Mouse (Mus musculus) CH12.LX (cell line): ENCODE results near the gene Acot12. TPM values are rescaled to one million over a fixed set of nuclear protein-coding genes. Genes with fewer than 3 reads are reported as not detected.

Experiments
- DNase-seq: peaks from one replicate; pipeline ENCODE4 v3.0.0-alpha.2; 2013; ENCODE audit errors: extremely low read depth
- H3K27ac ChIP-seq: 2 replicates; pipeline ENCODE4 v1.5.1; 2012; ENCODE audit warnings: low read depth, mild to moderate bottlenecking, control low read depth, moderate library complexity; ENCODE audit not compliant: insufficient read depth
- H3K27me3 ChIP-seq: replicated peaks from 2 replicates; pipeline ENCODE3; 2012; ENCODE audit warnings: inconsistent platforms
- H3K36me3 ChIP-seq, 2 experiments: replicated peaks in 1 of 2; 2 replicates each; pipeline versions ENCODE3 to v1.6.1; 2012; ENCODE audit warnings: inconsistent platforms in 1 of 2, low read length in 1 of 2, mild to moderate bottlenecking in 1 of 2, mixed read lengths in 1 of 2, moderate library complexity in 1 of 2; ENCODE audit not compliant: control insufficient read depth in 1 of 2, insufficient read depth in 1 of 2
- H3K4me1 ChIP-seq, 2 experiments: 2 replicates each; pipeline ENCODE4 v1.6.1; 2012; ENCODE audit warnings: inconsistent platforms in 1 of 2, moderate library complexity in 1 of 2; ENCODE audit not compliant: insufficient read depth in 2 of 2, control insufficient read depth in 1 of 2
- H3K4me2 ChIP-seq: 2 replicates; pipeline ENCODE4 v1.6.1; 2012; ENCODE audit warnings: low read depth, mild to moderate bottlenecking, control low read depth; ENCODE audit not compliant: poor library complexity, insufficient read depth, severe bottlenecking
- H3K4me3 ChIP-seq, 3 experiments: fragments of 150-350 bp in 1 of 3; sonication (generic) in 1 of 3; replicated peaks in 1 of 3; 2 replicates each; pipeline versions ENCODE3 to v1.5.1; 2011 to 2012; ENCODE audit warnings: low read depth in 2 of 3, low read length in 2 of 3, mild to moderate bottlenecking in 2 of 3, moderate library complexity in 2 of 3, control low read depth in 1 of 3, improper control_type of control experiment in 1 of 3, inconsistent platforms in 1 of 3, mixed read lengths in 1 of 3; ENCODE audit not compliant: poor library complexity in 1 of 3
- H3K79me2 ChIP-seq: replicated peaks from 2 replicates; pipeline ENCODE4 v1.6.1; 2012; ENCODE audit warnings: mild to moderate bottlenecking, moderate library complexity; ENCODE audit not compliant: control insufficient read depth, poor library complexity, insufficient read depth, severe bottlenecking; ENCODE audit errors: extremely low read depth
- H3K9ac ChIP-seq: 2 replicates; pipeline ENCODE4 v1.6.1; 2012; ENCODE audit warnings: low read depth, mild to moderate bottlenecking, control low read depth, moderate library complexity; ENCODE audit not compliant: insufficient read depth
- H3K9me3 ChIP-seq: replicated peaks from 2 replicates; pipeline ENCODE3; 2012; ENCODE audit warnings: low read length, inconsistent platforms, mixed read lengths
- CHD1 ChIP-seq: IDR thresholded peaks from 2 replicates; pipeline ENCODE4 v1.6.1; 2012; ENCODE audit warnings: low read depth, low read length, improper control_type of control experiment, inconsistent platforms
- CTCF ChIP-seq, 2 experiments: IDR thresholded peaks in 1 of 2; conservative IDR thresholded peaks in 1 of 2; 2 replicates each; pipeline ENCODE4 v1.5.1; 2011 to 2012; ENCODE audit warnings: low read depth in 2 of 2, low read length in 2 of 2, improper control_type of control experiment in 1 of 2, inconsistent platforms in 1 of 2, mild to moderate bottlenecking in 1 of 2, moderate library complexity in 1 of 2
- ELF1 ChIP-seq: IDR thresholded peaks from 2 replicates; pipeline ENCODE4 v1.6.1; 2014; ENCODE audit warnings: low read depth, mild to moderate bottlenecking, inconsistent platforms, low read length, improper control_type of control experiment
- IRF4 ChIP-seq: IDR thresholded peaks from 2 replicates; pipeline ENCODE4 v1.6.1; 2014; ENCODE audit warnings: low read depth, mild to moderate bottlenecking, inconsistent platforms, low read length, improper control_type of control experiment
- JUN ChIP-seq: IDR thresholded peaks from 2 replicates; pipeline ENCODE4 v1.6.1; 2011; ENCODE audit warnings: low read depth, mild to moderate bottlenecking, low read length, improper control_type of control experiment, moderate library complexity; ENCODE audit not compliant: insufficient read depth
- MAFK ChIP-seq: IDR thresholded peaks from 2 replicates; pipeline ENCODE4 v1.6.1; 2011; ENCODE audit warnings: low read length, improper control_type of control experiment; ENCODE audit not compliant: insufficient replicate concordance
- MAZ ChIP-seq: IDR thresholded peaks from 2 replicates; pipeline ENCODE4 v1.6.1; 2012; ENCODE audit warnings: low read depth, mild to moderate bottlenecking, inconsistent platforms, low read length, improper control_type of control experiment, moderate library complexity
- MXI1 ChIP-seq: IDR thresholded peaks from 2 replicates; pipeline ENCODE4 v1.6.1; 2011; ENCODE audit warnings: mild to moderate bottlenecking, low read depth, low read length, improper control_type of control experiment
- NRF1 ChIP-seq: IDR thresholded peaks from 2 replicates; pipeline ENCODE4 v1.6.1; 2014; ENCODE audit warnings: low read depth, mild to moderate bottlenecking, inconsistent platforms, low read length, improper control_type of control experiment, moderate library complexity
- SMC3 ChIP-seq: IDR thresholded peaks from 2 replicates; pipeline ENCODE4 v1.6.1; 2011; ENCODE audit warnings: low read depth, low read length, improper control_type of control experiment
- UBTF ChIP-seq: IDR thresholded peaks from 2 replicates; pipeline ENCODE4 v1.6.1; 2012; ENCODE audit warnings: low read depth, mild to moderate bottlenecking, inconsistent platforms, low read length, improper control_type of control experiment, moderate library complexity
- USF1 ChIP-seq: IDR thresholded peaks from 2 replicates; pipeline ENCODE4 v1.6.1; 2014; ENCODE audit warnings: low read depth, mild to moderate bottlenecking, inconsistent platforms, low read length, improper control_type of control experiment
- ZC3H11A ChIP-seq: IDR thresholded peaks from 2 replicates; pipeline ENCODE4 v1.6.1; 2012; ENCODE audit warnings: low read depth, mild to moderate bottlenecking, inconsistent platforms, low read length, improper control_type of control experiment
- ZKSCAN1 ChIP-seq: IDR thresholded peaks from 2 replicates; pipeline ENCODE4 v1.6.1; 2012; ENCODE audit warnings: low read depth, inconsistent platforms, low read length, improper control_type of control experiment, borderline replicate concordance
- ZNF384 ChIP-seq: IDR thresholded peaks from 2 replicates; pipeline ENCODE4 v1.6.1; 2012; ENCODE audit warnings: low read depth, low read length, improper control_type of control experiment, inconsistent platforms
- dilution Hi-C: fragments of 300-500 bp; cut with MboI; formaldehyde crosslinking; loops from 2 replicates; pipeline ENCODE4 v1.14.3; 2020; ENCODE audit warnings: low sequenced_read_pairs; ENCODE audit not compliant: extremely low pct_unique_long_range_greater_than_20kb, extremely low pct_ligation_motif_present
- in situ Hi-C: fragments of 300-500 bp; cut with MboI; formaldehyde crosslinking; loops from 3 replicates; pipeline ENCODE4 v1.14.3; 2019; ENCODE audit warnings: low sequenced_read_pairs, low pct_ligation_motif_present, low pct_unique_long_range_greater_than_20kb, mixed read lengths
- polyA plus RNA-seq: library from polyadenylated mRNA; unstranded; fragments of >175 nt; gene quantifications from 2 replicates; pipeline ENCODE4 v1.2.1, GENCODE M21; 2012; ENCODE audit warnings: low read depth; ENCODE audit not compliant: insufficient read length
- total RNA-seq, 2 experiments: library from RNA; depleted of rRNA; stranded (reverse); fragments of 300-350 nt in 1 of 2; fragments of >200 nt in 1 of 2; gene quantifications; 2 replicates each; pipeline ENCODE4 v1.2.3; 2012 to 2014

Gene Acot12
- total and polyA plus RNA-seq, 3 experiments: 0.55 to 1.6 (median 0.96) TPM

DNA sequence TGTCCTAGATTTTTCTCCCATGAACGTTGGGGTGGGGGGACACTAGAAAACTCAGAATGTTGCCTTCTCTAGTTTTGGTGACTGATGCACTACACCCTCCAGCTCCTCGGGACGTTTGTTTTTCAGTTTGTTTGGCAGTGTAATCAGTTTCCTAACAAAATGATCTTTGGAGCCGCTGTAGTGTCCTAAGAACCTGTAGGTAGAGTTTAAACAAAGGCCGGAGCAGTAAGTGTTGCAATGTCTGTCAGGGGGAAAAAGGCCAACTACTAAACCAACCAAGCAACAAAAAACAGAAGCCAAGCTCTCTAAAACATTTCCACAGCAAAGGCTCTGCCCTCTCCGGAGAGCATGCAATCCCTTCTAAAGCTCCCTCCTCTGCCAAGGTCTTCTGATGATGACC is 461 bp upstream of the Acot12 start:
- Histone ChIP-seq H3K4me3 (no peak overlapping the region), H3K4me2 (no peak overlapping the region), H3K79me2 (no peaks in the 10 kb centered on the region), H3K4me1 (no peaks in the 10 kb centered on the region), H3K9ac (no peak overlapping the region), H3K36me3 (no peaks in the 10 kb centered on the region), H3K27me3 (no peaks in the 10 kb centered on the region), H3K9me3 (no peaks in the 10 kb centered on the region), H3K27ac (no peak overlapping the region)
- in situ Hi-C loops: no loop called here
- dilution Hi-C loops: no loop called here
- no peak for DNase-seq
- TF ChIP-seq SMC3: no peak
- TF ChIP-seq ZNF384: no peak
- TF ChIP-seq CTCF (conservative IDR thresholded peaks at IDR 0.05 in 1 of 2, IDR thresholded peaks at IDR 0.05 in 1 of 2; ENCODE audit: low read depth in 2 of 2, low read length in 2 of 2): no peak
- TF ChIP-seq ZC3H11A: no peak
- no peak for TF ChIP-seq MAFK
- TF ChIP-seq JUN: no peak
- no peak for TF ChIP-seq MAZ
- no peak for TF ChIP-seq ELF1
- no peak for TF ChIP-seq MXI1
- TF ChIP-seq ZKSCAN1: no peak
- TF ChIP-seq USF1: no peak
- TF ChIP-seq IRF4: no peak
- no peak for TF ChIP-seq NRF1
- TF ChIP-seq UBTF: no peak

GRCm38 (mm10) chr13:91743180-91743579 is 1.9 kb downstream of the Acot12 start:
- Histone ChIP-seq H3K27me3 (no peaks in the 10 kb centered on the region), H3K27ac (no peak overlapping the region), H3K79me2 (no peaks in the 10 kb centered on the region), H3K9me3 (no peaks in the 10 kb centered on the region), H3K4me3 (no peak overlapping the region), H3K9ac (no peak overlapping the region), H3K4me2 (no peak overlapping the region), H3K4me1 (peaks cover 0 to 7% of the 10 kb centered on the region in 2 experiments; a peak in 2 of 4 replicates), H3K36me3 (no peaks in the 10 kb centered on the region)
- in situ Hi-C loops (no loop called here), dilution Hi-C loops (no loop called here)
- TF ChIP-seq CHD1: no peak
- no peak for TF ChIP-seq MXI1
- no peak for TF ChIP-seq MAFK
- TF ChIP-seq ZKSCAN1: no peak
- TF ChIP-seq ZNF384: no peak
- no peak for TF ChIP-seq MAZ
- no peak for DNase-seq
